Mouse (Mus musculus): ENCODE measurements around the gene Ropn1l. TPM values are rescaled to one million over a fixed set of nuclear protein-coding genes. Genes with fewer than 3 reads are reported as not detected.

Ropn1l gene
- polyA plus RNA-seq, 1 experiment: 1.5 TPM

GRCm38 (mm10) chr15:31442698-31443097 is 10.8 kb downstream of the Ropn1l start:
- DNase-seq (ENCODE audit: low read depth): no peak
- TF ChIP-seq CTCF (IDR thresholded peaks at IDR 0.05; ENCODE audit: borderline replicate concordance, extremely low read depth, insufficient read depth, insufficient read length) (no peak), POLR2A (IDR thresholded peaks at IDR 0.05; ENCODE audit: borderline replicate concordance, extremely low read depth, insufficient read depth, insufficient read length, poor library complexity, severe bottlenecking) (no peak)

GRCm38 (mm10) chr15:31441996-31442395 is 11.5 kb downstream of the Ropn1l start:
- TF ChIP-seq POLR2A (IDR thresholded peaks at IDR 0.05; ENCODE audit: borderline replicate concordance, extremely low read depth, insufficient read depth, insufficient read length, poor library complexity, severe bottlenecking) (no peak), CTCF (IDR thresholded peaks at IDR 0.05; ENCODE audit: borderline replicate concordance, extremely low read depth, insufficient read depth, insufficient read length) (no peak)
- no peak for DNase-seq (ENCODE audit: low read depth)

- no peak for TF ChIP-seq CTCF (IDR thresholded peaks at IDR 0.05; ENCODE audit: borderline replicate concordance, extremely low read depth, insufficient read depth, insufficient read length)
- no peak for TF ChIP-seq POLR2A (IDR thresholded peaks at IDR 0.05; ENCODE audit: borderline replicate concordance, extremely low read depth, insufficient read depth, insufficient read length, poor library complexity, severe bottlenecking)
- DNase-seq (ENCODE audit: low read depth): no peak
These were observed 16.7 kb downstream of the Ropn1l start for GRCm38 (mm10) chr15:31436811-31437210.

- DNase-seq (ENCODE audit: low read depth): no peak
- TF ChIP-seq POLR2A (IDR thresholded peaks at IDR 0.05; ENCODE audit: borderline replicate concordance, extremely low read depth, insufficient read depth, insufficient read length, poor library complexity, severe bottlenecking): no peak
- no peak for TF ChIP-seq CTCF (IDR thresholded peaks at IDR 0.05; ENCODE audit: borderline replicate concordance, extremely low read depth, insufficient read depth, insufficient read length)
These were observed 17.5 kb downstream of the Ropn1l start for GRCm38 (mm10) chr15:31436083-31436482.

GRCm38 (mm10) chr15:31433768-31434167 is 19.8 kb downstream of the Ropn1l start:
- DNase-seq (ENCODE audit: low read depth): no peak
- TF ChIP-seq POLR2A (IDR thresholded peaks at IDR 0.05; ENCODE audit: borderline replicate concordance, extremely low read depth, insufficient read depth, insufficient read length, poor library complexity, severe bottlenecking) (no peak), CTCF (IDR thresholded peaks at IDR 0.05; ENCODE audit: borderline replicate concordance, extremely low read depth, insufficient read depth, insufficient read length) (no peak)

GRCm38 (mm10) chr15:31431847-31432246 is 21.7 kb downstream of the Ropn1l start:
- no peak for TF ChIP-seq CTCF (IDR thresholded peaks at IDR 0.05; ENCODE audit: borderline replicate concordance, extremely low read depth, insufficient read depth, insufficient read length)
- TF ChIP-seq POLR2A (IDR thresholded peaks at IDR 0.05; ENCODE audit: borderline replicate concordance, extremely low read depth, insufficient read depth, insufficient read length, poor library complexity, severe bottlenecking): no peak
- no peak for DNase-seq (ENCODE audit: low read depth)

- TF ChIP-seq POLR2A (IDR thresholded peaks at IDR 0.05; ENCODE audit: borderline replicate concordance, extremely low read depth, insufficient read depth, insufficient read length, poor library complexity, severe bottlenecking): no peak
- DNase-seq (ENCODE audit: low read depth): no peak
These were observed 23.5 kb downstream of the Ropn1l start for GRCm38 (mm10) chr15:31430014-31430413.

GRCm38 (mm10) chr15:31429429-31429828 is 24.1 kb downstream of the Ropn1l start:
- TF ChIP-seq CTCF (IDR thresholded peaks at IDR 0.05; ENCODE audit: borderline replicate concordance, extremely low read depth, insufficient read depth, insufficient read length) (no peak), POLR2A (IDR thresholded peaks at IDR 0.05; ENCODE audit: borderline replicate concordance, extremely low read depth, insufficient read depth, insufficient read length, poor library complexity, severe bottlenecking) (no peak)
- DNase-seq (ENCODE audit: low read depth): no peak

- no peak for DNase-seq (ENCODE audit: low read depth)
- TF ChIP-seq POLR2A (IDR thresholded peaks at IDR 0.05; ENCODE audit: borderline replicate concordance, extremely low read depth, insufficient read depth, insufficient read length, poor library complexity, severe bottlenecking) (no peak), CTCF (IDR thresholded peaks at IDR 0.05; ENCODE audit: borderline replicate concordance, extremely low read depth, insufficient read depth, insufficient read length) (no peak)
These were observed 25.0 kb downstream of the Ropn1l start for GRCm38 (mm10) chr15:31428571-31428970.

- no peak for TF ChIP-seq POLR2A (IDR thresholded peaks at IDR 0.05; ENCODE audit: borderline replicate concordance, extremely low read depth, insufficient read depth, insufficient read length, poor library complexity, severe bottlenecking)
- no peak for TF ChIP-seq CTCF (IDR thresholded peaks at IDR 0.05; ENCODE audit: borderline replicate concordance, extremely low read depth, insufficient read depth, insufficient read length)
- DNase-seq (ENCODE audit: low read depth): no peak
These were observed 26.1 kb downstream of the Ropn1l start for GRCm38 (mm10) chr15:31427390-31427789.

GRCm38 (mm10) chr15:31426066-31426706 is 27.4 kb downstream of the Ropn1l start:
- TF ChIP-seq CTCF (IDR thresholded peaks at IDR 0.05; ENCODE audit: borderline replicate concordance, extremely low read depth, insufficient read depth, insufficient read length): no peak
- no peak for TF ChIP-seq POLR2A (IDR thresholded peaks at IDR 0.05; ENCODE audit: borderline replicate concordance, extremely low read depth, insufficient read depth, insufficient read length, poor library complexity, severe bottlenecking)
- no peak for DNase-seq (ENCODE audit: low read depth)

GRCm38 (mm10) chr15:31422649-31423369 is 30.7 kb downstream of the Ropn1l start:
- DNase-seq (ENCODE audit: low read depth): no peak
- TF ChIP-seq CTCF (IDR thresholded peaks at IDR 0.05; ENCODE audit: borderline replicate concordance, extremely low read depth, insufficient read depth, insufficient read length): no peak
- TF ChIP-seq POLR2A (IDR thresholded peaks at IDR 0.05; ENCODE audit: borderline replicate concordance, extremely low read depth, insufficient read depth, insufficient read length, poor library complexity, severe bottlenecking): no peak

Measured in brain, embryonic 14.5 days (tissue).